Mouse (Mus musculus): Measurements from ENCODE around the gene Gns. TPM values are rescaled to one million over a fixed set of nuclear protein-coding genes. Genes with fewer than 3 reads are reported as not detected.

The Gns gene
- total RNA-seq, 2 experiments from 2014 or later = 77.8 to 80.3 TPM

DNA sequence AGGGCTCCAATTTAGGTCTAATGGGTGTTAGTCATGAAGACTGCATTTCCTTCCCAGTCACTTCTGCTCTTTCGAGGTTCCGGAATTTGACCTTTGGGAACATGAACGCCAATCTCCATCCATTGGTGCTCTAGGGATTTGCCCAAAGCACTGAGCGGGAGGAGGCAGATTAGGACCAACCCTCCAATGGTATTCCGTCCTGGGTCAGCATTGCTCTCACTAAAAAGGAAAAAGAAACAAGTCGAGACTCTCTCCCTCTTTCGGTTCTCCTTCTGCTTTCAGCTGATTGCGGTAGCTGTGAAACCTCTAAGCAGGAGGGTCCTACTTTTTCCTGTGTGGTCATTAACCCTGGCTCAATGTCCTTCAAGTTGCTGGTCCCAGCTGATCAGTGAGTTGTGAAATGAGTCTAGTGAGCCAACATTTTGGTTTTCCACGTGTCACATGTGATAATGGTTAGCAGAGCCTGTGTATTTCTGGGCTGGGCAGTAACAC lies 937 bp downstream of the Gns start:
- no peak for DNase-seq

DNA sequence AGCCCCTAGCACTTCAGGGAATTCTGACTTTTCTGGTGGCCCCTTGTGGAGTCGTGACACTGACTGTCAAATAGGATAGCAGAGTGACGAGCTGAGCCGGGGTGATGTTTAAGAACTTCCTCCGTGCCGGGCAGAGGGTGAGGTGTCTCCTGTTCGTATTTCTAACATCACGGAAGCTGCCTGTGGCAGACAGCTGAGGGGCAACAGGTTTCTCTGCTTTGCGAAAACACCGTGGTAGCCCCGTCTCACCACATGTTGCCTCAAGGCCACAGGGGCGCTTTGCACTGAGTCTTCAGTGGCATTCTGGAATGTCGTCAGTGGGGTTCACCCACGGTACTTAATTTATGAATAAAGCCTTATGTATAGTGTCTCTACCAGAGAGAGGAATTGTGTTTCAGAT lies 2.4 kb downstream of the Gns start:
- DNase-seq = no peak

GRCm38 (mm10) chr10:121367780-121368179 lies 2.9 kb downstream of the Gns start:
- DNase-seq = no peak

- DNase-seq = no peak
Measured at GRCm38 (mm10) chr10:121368783-121369465, 4.0 kb downstream of the Gns start.

DNA sequence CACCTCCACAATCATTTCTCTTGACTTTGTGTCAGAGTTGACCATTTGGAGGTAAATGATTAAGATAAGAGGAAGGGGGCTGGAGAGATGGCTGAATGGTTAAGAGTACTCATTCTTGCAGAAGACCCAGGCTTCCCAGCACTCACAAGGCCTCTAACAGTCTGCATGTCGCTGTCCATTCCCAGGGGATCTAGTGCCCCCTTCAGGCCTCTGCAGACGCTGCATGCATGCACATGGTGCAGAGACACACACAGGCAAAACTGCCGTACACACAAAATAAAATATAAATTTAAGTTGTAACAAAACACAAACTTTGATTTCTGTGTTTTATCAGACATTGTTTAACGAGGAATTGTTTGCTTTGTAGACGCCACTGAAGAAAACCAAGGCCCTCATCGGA lies 5.9 kb downstream of the Gns start:
- no peak for DNase-seq

DNA sequence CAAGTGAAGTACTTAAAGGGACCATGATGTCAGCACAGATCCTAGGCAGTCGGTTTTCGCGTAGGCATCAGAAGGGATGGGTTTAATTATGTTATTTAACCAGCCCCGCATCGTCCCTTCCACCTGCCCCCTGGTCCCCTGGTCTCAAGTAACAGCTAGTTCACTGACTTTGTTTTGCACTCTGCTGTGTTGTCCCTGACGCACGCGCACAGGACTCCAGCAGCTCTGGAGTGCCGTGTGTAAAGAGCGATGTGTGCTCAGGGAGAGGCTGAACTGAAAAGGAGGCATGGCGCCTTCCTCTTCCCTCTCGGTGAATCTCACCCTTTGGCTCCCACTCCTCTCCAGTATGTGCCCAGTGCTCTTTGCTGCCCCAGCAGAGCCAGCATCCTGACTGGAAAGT lies 9.1 kb downstream of the Gns start:
- DNase-seq = no peak

DNA sequence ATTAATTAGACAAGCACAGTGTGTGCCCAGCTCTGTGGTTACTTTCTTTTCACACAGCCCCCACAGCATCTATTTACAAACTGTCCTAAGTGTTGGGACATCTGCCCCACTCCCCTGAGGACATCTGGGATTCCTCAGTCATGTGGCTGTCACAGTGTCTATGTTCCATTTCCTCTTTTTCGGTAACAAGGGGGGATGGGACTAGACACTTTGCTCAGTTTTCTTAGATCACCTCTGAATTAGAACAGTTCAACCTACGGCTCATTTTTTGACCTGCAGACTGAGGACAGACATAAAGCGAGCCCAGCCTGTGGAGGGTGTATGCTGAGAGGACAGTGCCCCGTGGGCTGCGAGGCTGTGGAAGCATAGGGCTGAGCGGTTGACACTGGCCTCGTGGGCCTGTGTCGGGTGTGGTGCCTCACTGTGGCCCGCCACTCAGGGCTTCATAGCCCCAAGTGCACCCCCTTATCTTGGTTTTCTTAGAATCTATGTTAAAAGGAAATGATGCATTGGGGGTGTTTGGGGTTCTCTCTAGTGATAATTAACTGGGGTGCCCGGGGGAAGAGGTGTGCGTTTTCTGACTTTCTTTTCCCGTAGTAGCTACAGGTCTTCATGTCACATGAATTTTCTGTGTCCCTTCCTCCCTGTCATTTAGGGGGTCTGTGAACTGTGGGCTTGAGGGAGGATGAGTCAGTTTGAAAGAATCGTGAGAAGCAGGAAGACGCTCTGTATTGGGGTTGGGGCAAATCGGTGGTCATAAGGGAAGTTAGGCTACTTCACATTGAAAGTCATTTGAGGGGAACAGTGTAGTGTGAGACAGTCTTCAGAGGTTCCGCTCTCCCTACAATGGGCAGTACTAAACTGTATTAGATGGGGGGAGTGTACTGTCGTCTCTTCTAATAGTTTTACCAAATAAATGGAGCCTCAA lies 10.1 kb downstream of the Gns start:
- DNase-seq = no peak

DNA sequence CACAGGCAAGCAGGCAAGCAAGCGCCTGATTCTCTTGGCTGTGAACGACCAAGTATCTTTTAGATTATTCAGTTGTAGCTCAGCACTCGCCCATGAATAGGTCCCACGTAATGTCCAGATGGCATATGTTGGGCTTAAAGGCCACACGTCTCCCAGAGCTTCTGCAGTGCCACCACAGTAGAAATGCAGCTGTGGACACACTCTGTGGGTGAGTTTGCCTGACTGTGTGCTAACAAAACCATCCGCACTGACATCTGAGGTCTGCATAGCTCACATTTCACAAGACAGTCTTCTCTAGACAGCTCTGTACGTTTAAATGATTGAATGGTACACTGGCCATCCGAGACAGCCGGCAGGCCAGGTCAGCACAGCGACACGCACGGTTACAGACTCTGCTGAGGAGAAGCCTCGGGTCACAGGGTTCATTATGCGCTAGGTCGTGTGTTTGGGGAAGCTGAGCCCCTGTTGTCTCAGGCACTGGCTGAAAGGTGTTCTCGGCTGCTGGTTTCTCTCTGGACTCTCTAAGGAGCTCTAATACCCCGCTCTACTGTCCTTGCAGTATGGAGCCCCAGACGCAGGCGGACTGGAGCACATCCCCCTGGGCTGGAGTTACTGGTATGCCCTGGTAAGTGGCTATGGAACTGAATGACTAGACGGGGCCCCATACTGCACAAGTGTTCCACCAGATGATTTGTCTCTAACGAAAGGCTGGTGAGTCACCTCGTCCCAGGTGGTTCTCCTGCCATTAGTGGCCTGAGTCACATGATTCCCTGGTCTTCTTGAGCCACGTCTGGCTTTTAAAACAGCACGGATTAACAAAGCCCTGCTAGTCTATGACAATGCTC lies 11.0 kb downstream of the Gns start:
- DNase-seq = no peak

- no peak for DNase-seq
Measured at GRCm38 (mm10) chr10:121376530-121377271, 11.8 kb downstream of the Gns start.

DNA sequence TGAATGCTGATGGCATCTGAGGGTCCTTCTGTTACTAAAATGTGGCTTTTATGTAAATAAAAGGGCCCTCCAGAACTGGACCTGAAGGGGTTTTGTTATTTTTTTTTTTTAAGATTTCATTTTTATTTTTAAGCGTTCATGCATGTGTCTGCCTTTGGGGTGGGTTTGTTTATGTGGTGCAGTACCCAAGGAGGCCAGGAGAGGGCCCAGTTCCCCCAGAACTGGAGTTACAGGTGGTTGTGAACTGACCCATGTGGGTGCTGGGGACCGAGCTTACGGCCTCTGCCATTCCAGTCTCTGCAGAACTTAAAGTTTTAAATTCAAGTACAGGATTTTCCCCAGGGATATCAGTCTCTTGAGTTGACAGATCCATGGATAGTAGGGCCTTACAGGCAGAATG lies 14.5 kb downstream of the Gns start:
- no peak for DNase-seq

DNA sequence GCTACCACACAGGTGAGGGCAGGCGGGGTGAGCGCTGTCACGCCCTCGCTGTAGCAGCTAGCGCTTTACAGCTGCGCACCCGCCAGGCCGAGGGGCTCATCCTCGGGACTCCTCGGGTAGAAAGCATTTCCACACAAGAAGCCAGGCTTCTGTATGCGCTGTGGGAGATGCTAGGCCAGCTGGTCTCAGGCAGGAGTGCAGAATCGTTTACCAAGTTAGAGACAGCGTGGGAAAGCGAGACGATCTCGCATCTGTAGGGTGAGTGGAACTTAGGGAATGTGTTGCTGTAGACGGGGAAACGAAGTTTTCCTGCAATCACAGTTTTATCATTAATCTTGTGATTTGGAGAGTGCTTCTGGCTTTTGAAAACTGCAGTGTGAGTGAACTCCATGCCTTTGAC lies 16.4 kb downstream of the Gns start:
- DNase-seq = no peak

- DNase-seq = no peak
Measured at GRCm38 (mm10) chr10:121384710-121385109, 19.8 kb downstream of the Gns start.

DNA sequence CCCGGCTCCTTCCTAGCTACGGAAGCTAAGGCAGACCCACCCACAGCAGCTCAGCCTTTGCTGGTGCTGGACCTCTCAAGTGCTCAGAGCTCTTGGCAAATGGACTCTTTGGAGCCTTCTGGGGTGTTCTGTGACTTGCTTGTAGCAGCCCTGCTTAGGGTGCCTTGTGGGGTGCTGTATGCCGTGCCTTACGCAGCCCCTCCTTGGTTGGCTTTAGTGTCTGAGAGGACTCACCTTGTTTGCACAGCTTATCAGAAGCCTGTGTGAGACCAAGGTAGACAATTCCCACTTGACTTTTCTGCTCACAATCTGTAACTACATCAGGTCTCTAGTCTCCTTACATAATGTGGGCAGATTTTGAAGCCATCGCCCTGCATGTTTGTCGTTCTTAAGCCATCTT lies 20.8 kb downstream of the Gns start:
- DNase-seq = no peak

GRCm38 (mm10) chr10:121386347-121386746 lies 21.5 kb downstream of the Gns start:
- no peak for DNase-seq

- DNase-seq = no peak
Measured at GRCm38 (mm10) chr10:121390602-121391001, 25.7 kb downstream of the Gns start.

DNA sequence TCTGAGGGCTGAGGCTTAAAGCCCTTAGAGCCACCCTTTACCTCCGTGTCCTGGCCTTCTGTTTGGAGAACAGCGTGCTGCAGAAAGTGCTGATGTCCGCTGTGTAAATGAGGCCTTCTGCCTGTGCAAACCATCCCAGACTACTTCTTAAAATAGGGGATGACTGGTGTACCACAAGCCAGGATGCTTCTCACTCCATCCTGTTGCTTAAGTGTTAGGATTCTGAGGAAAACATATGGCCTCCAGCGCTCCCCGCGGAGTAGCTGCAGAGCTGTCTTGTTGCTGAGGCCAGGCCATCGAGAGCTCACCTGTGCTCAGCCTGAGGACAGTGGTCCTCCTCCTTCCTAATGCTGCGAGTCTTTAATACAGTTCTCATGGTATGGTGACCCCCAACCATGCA lies 27.0 kb downstream of the Gns start:
- DNase-seq = no peak

DNA sequence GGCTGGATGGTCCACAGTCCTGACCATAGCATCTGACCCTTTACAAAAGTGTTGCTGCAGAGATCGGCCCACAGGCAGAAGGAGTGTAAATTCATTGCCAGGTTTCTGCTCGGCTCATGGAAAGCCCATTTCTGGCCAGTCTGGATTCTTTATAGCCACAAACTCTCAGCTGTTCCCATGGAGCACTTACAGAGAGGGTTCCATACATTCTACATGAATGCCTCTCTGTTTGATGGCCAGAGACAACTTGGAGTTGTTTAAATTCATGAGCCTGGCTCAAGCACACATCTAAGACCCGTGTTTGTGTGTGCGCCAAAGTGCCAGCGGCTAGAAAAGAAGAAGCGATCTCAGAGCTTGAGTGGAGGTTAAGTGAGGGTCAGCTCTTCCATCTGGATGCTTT lies 29.4 kb downstream of the Gns start:
- no peak for DNase-seq

- DNase-seq = no peak
Measured at GRCm38 (mm10) chr10:121394789-121395325, 30.0 kb downstream of the Gns start.

DNA sequence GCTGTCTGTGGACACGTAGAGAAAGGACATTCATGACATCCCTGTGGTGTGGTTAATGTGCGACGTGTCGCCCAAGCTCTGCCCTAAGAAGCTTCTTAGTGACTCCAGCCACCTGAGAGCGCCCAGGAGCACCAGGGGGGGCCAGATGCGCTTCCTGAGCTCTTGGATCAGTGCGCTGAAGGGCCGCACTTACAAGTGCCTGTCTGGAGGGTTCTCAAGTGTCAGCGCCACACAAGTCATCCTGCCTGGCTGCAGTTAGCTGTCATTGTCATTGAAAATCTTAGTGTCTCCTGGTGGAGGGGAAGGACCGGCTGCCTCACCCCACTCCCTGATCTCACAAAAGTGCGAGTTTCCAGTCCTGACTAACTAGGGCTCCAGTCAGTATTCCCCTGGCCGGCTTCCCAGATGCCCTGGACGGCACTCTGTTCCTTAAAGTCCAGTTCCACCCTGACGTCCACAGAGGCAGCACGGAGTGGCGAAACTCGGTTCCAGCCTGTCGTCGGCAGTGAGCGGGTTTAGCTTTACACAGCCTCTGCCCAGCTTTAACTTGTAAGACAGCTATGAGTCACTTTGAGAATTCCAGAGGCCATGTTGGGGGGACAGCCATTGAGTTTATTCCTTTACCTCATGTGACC lies 30.8 kb downstream of the Gns start:
- no peak for DNase-seq

DNA sequence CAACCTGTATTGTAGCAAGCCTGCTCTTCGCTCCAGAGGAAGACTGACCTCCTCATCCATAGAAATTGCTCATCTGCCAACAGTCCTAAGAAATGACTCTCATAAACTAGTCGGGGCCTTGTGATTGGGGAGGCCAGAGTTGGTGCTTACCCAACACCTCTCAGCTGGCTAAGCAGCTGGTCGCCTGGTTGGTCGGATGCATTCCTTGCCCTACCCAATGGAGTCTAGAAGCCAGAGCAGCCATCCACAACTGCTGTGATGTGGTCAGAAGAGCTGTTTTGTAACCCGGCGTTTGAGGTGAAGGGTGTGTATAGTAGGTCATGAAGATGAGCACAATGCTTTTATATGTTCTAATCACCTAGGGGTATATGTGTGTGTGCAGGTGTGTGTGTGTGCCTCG lies 33.7 kb downstream of the Gns start:
- no peak for DNase-seq

GRCm38 (mm10) chr10:121401005-121401404 lies 36.1 kb downstream of the Gns start:
- no peak for DNase-seq

Measured in layer of hippocampus, postnatal 36 days (tissue).